Mouse (Mus musculus): ENCODE results near the gene Plcb3.

DNA sequence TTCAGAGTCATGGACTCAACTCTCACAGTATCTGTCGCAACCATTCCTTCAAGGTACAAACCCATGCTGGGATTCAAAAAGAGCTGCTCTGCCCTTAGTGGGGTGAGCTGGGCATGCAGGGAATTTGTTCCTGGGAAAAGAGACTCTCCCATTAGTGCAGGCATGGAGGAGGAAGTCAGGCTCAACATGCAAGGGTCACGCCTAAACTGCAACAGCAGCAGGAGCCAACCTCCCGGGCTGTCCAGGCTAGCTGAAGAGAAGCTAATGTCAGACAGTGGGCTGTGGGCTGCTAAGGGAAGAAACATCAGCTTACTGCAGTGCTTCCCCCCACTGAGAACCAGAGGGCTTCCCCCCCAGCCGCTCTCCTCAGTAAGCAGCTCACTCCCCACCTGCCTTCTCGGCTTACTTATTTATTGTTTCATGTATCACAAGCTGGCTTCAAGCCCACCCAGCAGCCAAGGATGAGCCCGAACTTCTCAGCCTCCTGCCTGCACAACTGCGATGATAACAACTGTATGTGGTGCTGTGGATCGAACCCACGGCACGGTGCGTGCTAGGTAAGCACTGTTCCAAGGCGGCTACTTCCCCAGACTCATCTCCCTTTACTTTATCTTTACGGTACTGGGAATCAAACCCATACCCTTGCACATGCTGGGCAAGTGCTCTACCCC, 3.9 kb downstream of the Plcb3 start:
- TF ChIP-seq CTCF (IDR thresholded peaks at IDR 0.05), result no peak
- no peak for TF ChIP-seq EP300 (IDR thresholded peaks at IDR 0.05)
